Mouse (Mus musculus): ENCODE data around the gene Bcar3.
A peak's percentile ranks its signal among the peaks of the same experiment; 100 is the strongest.

The Bcar3 gene

GRCm38 (mm10) chr3:122419610-122420409 lies 125.9 kb downstream of the Bcar3 start:
- DNase-seq (ENCODE audit: low read depth): peak; percentile 87

DNA sequence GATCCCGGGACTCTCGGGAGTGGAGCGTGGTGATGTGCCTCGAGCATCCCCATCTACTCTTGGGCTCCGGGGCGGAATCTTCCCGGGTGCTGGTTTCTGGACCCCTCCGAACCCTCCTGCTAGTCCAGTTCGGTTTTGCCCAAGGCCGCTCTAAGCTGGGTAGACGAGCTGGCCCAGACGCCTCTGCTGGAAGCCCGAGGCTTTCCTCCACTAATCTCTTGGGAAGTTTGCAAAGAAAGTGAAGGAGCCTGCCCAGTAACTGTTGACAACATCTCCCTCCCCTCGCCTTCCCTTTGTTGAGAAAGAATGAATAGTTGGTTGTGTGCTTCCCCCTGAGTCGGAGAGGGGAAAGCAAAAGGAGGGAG lies 126.5 kb downstream of the Bcar3 start:
- peak; percentile 83 for DNase-seq (ENCODE audit: low read depth)

GRCm38 (mm10) chr3:122421042-122421702 lies 127.2 kb downstream of the Bcar3 start:
- no peak for DNase-seq (ENCODE audit: low read depth)

- no peak for DNase-seq (ENCODE audit: low read depth)
These were observed 127.9 kb downstream of the Bcar3 start for GRCm38 (mm10) chr3:122421802-122422201.

GRCm38 (mm10) chr3:122422276-122422675 lies 128.3 kb downstream of the Bcar3 start:
- DNase-seq (ENCODE audit: low read depth): peak; percentile 9

DNA sequence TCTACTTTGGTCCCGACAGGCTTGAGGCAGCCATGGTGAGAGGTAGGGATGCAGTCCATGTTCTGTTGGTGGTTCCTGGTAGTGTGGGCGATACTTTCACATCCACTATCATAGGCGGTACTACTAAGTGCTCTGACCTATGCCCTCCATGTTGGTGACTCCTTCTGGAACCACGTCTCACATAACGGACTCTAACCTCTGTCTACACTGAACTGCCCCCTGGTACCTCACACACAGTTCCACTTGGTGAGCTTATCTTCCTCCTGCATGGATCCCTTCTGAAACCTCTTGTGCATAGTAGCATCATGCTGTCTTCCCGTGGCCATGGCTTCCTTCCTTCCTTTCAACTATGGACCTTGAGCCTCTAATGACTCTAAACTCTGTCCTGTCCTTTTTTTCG lies 129.7 kb downstream of the Bcar3 start:
- DNase-seq (ENCODE audit: low read depth): no peak

DNA sequence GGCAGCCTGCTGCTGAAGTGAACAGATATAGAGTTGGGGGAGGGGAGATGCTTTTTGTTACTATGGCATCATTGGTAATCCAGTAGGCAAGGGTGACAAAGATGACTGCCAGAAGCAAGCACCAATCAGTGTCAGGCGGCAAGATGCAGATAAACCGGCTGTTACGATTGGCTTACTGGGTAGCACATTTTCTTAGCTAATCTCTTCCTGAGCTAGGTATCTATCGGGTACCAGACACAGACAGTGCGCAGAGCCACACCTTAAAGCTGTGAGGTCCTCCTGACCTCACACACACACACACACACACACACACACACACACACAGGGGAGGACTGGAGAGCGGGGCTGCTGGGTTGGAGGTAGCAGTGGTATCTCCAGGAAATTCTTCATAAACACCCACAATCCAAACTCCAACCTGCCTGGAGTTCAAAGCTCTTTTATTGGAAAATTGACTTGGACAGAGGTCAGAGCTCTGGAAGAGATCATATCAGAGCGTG lies 134.4 kb downstream of the Bcar3 start:
- no peak for DNase-seq (ENCODE audit: low read depth)

GRCm38 (mm10) chr3:122430780-122431497 lies 137.0 kb downstream of the Bcar3 start:
- DNase-seq (ENCODE audit: low read depth): peak; percentile 43

DNA sequence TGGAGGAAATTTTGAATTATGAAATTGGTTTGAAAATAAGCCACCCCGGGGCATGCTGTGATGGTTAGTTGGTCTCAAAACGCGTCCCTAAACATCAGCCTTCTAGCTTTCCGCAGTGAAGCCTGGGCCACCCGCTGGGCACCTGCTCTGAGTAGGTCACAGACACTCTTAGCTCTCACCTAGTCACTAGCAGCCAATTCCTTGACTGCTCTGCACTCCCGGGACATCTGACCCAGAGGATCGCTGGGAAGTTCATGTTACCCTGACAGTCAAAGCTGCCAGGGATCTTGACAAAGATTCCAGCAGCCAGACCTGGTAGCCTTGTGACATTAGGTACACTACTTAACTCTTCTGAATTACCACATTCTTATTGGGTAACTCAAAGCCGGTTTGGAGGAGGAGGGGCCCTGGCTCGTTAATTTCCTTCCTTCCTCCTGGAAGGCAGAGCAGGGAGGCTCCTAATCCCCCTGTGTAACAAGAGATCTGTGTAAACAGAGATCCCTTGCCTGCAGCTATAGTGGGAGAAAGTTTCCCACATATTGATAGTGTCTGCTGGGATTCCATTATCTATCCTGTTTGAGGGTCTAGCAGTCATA lies 139.0 kb downstream of the Bcar3 start:
- no peak for DNase-seq (ENCODE audit: low read depth)

- no peak for DNase-seq (ENCODE audit: low read depth)
These were observed 140.2 kb downstream of the Bcar3 start for GRCm38 (mm10) chr3:122433975-122434626.

- DNase-seq (ENCODE audit: low read depth): no peak
These were observed 141.3 kb downstream of the Bcar3 start for GRCm38 (mm10) chr3:122434983-122435935.

- DNase-seq (ENCODE audit: low read depth): peak; percentile 23
These were observed 144.3 kb downstream of the Bcar3 start for GRCm38 (mm10) chr3:122438143-122438825.

DNA sequence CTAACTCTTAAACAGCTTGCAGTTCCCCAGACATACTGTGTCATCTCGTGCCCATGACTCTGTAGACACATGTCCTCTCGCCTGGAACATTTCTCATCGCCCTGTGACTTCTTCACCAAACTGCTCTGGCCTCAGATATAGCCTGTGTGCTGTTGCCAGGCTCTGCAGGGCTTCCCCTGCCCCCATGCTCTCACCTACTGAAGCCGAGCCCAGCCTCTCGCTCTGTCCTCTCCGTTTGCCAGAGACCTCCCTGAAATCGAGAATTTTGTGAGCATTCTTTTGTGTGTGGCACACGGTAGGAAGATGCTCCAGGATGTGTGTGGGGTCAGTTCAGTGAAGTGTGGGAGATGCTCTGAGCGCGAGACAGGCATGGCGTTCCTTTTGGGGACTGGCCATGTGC lies 151.8 kb downstream of the Bcar3 start:
- no peak for DNase-seq (ENCODE audit: low read depth)

- DNase-seq (ENCODE audit: low read depth): no peak
These were observed 152.7 kb downstream of the Bcar3 start for GRCm38 (mm10) chr3:122446678-122447077.

GRCm38 (mm10) chr3:122448196-122448595 lies 154.3 kb downstream of the Bcar3 start:
- DNase-seq (ENCODE audit: low read depth): no peak

DNA sequence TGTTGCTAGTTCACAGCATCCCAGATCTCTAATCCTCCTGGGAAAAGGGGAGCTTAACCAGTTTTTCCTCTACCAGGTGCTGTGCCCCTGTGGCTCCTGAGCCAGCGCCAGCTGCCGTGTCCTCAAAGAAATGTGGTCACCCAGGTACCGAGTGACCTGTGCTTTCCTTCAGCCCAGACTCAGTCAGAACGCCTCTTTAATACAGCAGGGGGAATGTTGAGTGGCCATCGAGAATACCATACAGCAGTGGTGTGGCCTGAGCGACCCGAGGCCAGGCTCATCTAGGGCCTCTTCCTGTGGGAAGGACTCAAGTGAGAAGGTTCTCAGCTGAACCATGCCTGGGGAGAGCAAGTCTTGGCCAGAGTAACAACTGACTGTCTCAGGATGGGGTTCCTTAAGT lies 156.1 kb downstream of the Bcar3 start:
- no peak for DNase-seq (ENCODE audit: low read depth)

GRCm38 (mm10) chr3:122453875-122454274 lies 159.9 kb downstream of the Bcar3 start:
- DNase-seq (ENCODE audit: low read depth): no peak

- no peak for DNase-seq (ENCODE audit: low read depth)
These were observed 162.2 kb downstream of the Bcar3 start for GRCm38 (mm10) chr3:122456156-122456555.

DNA sequence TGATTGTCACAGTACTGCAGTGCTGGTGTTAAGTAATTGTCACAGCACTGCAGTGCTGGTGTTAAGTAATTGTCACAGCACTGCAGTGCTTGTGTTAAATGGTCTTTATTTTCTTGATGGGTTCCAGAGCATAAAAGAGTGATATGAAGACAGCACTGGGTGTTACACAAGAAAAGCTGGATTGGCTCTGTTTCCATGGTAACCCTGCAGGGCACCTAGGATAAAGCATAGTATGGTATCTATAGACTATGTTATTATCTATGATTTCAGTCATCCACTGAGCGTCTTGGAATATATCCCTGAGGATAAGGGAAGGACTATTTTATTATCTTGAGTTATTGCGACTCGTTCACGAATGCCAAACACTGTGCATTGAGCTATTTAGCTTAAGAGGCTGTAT lies 162.9 kb downstream of the Bcar3 start:
- no peak for DNase-seq (ENCODE audit: low read depth)

- no peak for DNase-seq (ENCODE audit: low read depth)
These were observed 163.8 kb downstream of the Bcar3 start for GRCm38 (mm10) chr3:122457723-122458122.
